In the genomic region with DNA sequence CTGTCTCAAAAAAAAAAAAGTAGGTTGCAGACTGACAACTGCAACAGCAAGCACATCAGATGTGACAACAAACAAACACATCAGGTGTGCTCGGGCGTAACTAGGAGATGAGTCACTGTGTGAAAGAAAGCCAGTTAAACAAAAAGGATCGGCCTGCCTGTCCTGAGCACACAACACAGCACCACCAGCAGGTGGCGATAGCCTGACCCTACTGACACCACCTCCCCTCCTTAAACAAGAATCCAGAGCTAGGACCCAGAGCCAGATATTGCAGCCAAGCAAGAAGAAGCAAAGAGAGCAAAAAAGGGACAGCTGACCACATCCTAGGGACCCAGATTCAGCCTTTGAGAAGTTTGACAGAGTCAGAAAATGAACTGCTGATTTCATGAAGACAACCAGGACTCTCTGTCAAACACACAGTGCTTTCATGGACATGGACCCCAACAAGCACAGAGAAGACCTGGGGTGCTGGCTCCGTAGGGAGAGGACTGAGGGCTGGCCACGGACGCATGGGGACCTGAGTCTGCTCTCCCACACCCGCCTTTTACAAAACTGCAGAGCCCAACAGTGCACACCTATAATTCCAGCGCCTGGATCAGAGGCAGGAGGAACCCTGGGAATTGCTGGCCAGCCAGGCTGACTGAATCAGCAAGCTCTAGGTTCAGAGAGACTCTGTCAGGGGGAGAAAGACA, we compare ENCODE assay signal across 8 mouse cellular contexts. TPM values are rescaled to one million over a fixed set of nuclear protein-coding genes. Genes with fewer than 3 reads are reported as not detected.
DNase-seq lines count a peak whose midpoint lies in the region; ATAC-seq and TF ChIP-seq lines count a peak whose summit lies in the region.

No protein-coding gene starts in this region.

- no peak for TF ChIP-seq EP300 in ES-Bruce4 (IDR thresholded peaks at IDR 0.05; ENCODE audit: insufficient read depth, low read depth, low read length)

- H3K27ac ChIP-seq in heart, embryonic 12.5 days (ENCODE audit: poor library complexity, severe bottlenecking) = no peak overlapping the region
- H3K27ac ChIP-seq in ES-Bruce4 (ENCODE audit: insufficient read depth, low read length) = no peak overlapping the region
- H3K27ac ChIP-seq in gastrocnemius, adult 2 months = peak overlapping the region; percentile 75
- no peak overlapping the region for H3K27ac ChIP-seq in kidney, embryonic 14.5 days (ENCODE audit: low read depth, low read length)

- H3K9ac ChIP-seq in heart, embryonic 12.5 days = no peak overlapping the region
- H3K9ac ChIP-seq in ES-Bruce4 (ENCODE audit: low read depth, poor library complexity, severe bottlenecking) = no peak overlapping the region
- H3K9ac ChIP-seq in kidney, embryonic 14.5 days (ENCODE audit: low read depth, low read length) = no peak overlapping the region

- no peaks in the 10 kb centered on the region for H3K27me3 ChIP-seq in heart, embryonic 12.5 days (replicated peaks)
- H3K27me3 ChIP-seq in ES-Bruce4 (ENCODE audit: control insufficient read depth, insufficient read depth, low read length, poor library complexity, severe bottlenecking) = no peaks in the 10 kb centered on the region
- no peaks in the 10 kb centered on the region for H3K27me3 ChIP-seq in kidney, embryonic 14.5 days (ENCODE audit: control insufficient read depth, insufficient read depth, low read length)

- WGBS in heart, embryonic 12.5 days = 50% methylated on average over 9 of the region's 9 CpGs
- 44% methylated on average over 9 of the region's 9 CpGs for WGBS in kidney, embryonic 14.5 days

- TF ChIP-seq CTCF in ES-Bruce4 (IDR thresholded peaks at IDR 0.05; ENCODE audit: low read depth, low read length) = peak; percentile 99
- peak; percentile 77 for TF ChIP-seq CTCF in gastrocnemius, adult 2 months (IDR thresholded peaks at IDR 0.05)

- DNase-seq in heart, adult 11 months = peak; percentile 97
- peak; percentile 48 for DNase-seq in c-Kit-positive CD71-positive TER-119-negative erythroid progenitor cells, embryonic 14.5 days (ENCODE audit: low read depth)
- DNase-seq in gastrocnemius, adult 2 months = peak; percentile 73
- peak; percentile 75 for DNase-seq in lung, postnatal 10 days
- peak; percentile 12 to 62 for DNase-seq in spleen, postnatal 10 days (ENCODE audit: low spot score in 2 of 2)

- peaks cover 26% of the 10 kb centered on the region for H3K4me1 ChIP-seq in heart, embryonic 12.5 days (replicated peaks)
- no peaks in the 10 kb centered on the region for H3K4me1 ChIP-seq in ES-Bruce4 (ENCODE audit: control insufficient read depth, insufficient read depth, low read length)
- H3K4me1 ChIP-seq in kidney, embryonic 14.5 days (ENCODE audit: control insufficient read depth, insufficient read depth, low read length) = no peaks in the 10 kb centered on the region

- no peak for TF ChIP-seq POLR2A in ES-Bruce4 (IDR thresholded peaks at IDR 0.05; ENCODE audit: insufficient read depth, low read length)

- H3K4me2 ChIP-seq in heart, embryonic 12.5 days = no peak overlapping the region
- H3K4me2 ChIP-seq in kidney, embryonic 14.5 days (replicated peaks; ENCODE audit: low read depth, low read length) = no peak overlapping the region

- H3K36me3 ChIP-seq in heart, embryonic 12.5 days = peaks cover 1% of the 10 kb centered on the region; the same call in 1 of the 2 replicates
- no peaks in the 10 kb centered on the region for H3K36me3 ChIP-seq in ES-Bruce4 (ENCODE audit: control insufficient read depth, insufficient read depth, low read length, poor library complexity, severe bottlenecking)
- no peaks in the 10 kb centered on the region for H3K36me3 ChIP-seq in kidney, embryonic 14.5 days (ENCODE audit: control insufficient read depth, insufficient read depth, low read length)

- intact Hi-C loops in gastrocnemius, adult 2 months (cut with DNase I) = loop anchor here (2.0 kb wide), 1 partner anchor 50 kb away; the partner anchor contains the start of gene Decr2

- H3K9me3 ChIP-seq in heart, embryonic 12.5 days (replicated peaks) = no peaks in the 10 kb centered on the region
- no peaks in the 10 kb centered on the region for H3K9me3 ChIP-seq in ES-Bruce4 (replicated peaks; ENCODE audit: control insufficient read depth, insufficient read depth, low read length, poor library complexity, severe bottlenecking)
- no peaks in the 10 kb centered on the region for H3K9me3 ChIP-seq in kidney, embryonic 14.5 days (ENCODE audit: control insufficient read depth, low read length)

- no peak overlapping the region for H3K4me3 ChIP-seq in heart, embryonic 12.5 days
- no peak overlapping the region for H3K4me3 ChIP-seq in ES-Bruce4 (ENCODE audit: low read depth, low read length)
- H3K4me3 ChIP-seq in gastrocnemius, adult 2 months = peak overlapping the region; percentile 0; the same call in 1 of the 2 replicates
- H3K4me3 ChIP-seq in kidney, embryonic 14.5 days (ENCODE audit: low read length) = no peak overlapping the region

- ATAC-seq in heart, embryonic 12.5 days (ENCODE audit: insufficient number of reproducible peaks, low FRiP score) = no peak
- ATAC-seq in kidney, embryonic 14.5 days (ENCODE audit: low FRiP score, low TSS enrichment) = 0 out of 2 replicates have a peak, but pooled peaks have one; percentile 32

RNA-seq across cellular contexts. Expression of gene Rab11fip3, which starts 28.1 kb away (rescaled TPM):
- 15.4 and 15.5 TPM in 2 replicates for polyA plus RNA-seq in heart, embryonic 12.5 days (2016; fragmentation: Nextera tagmentation; extraction: Ambion mirVana)
- 27.5 and 27.6 TPM in 2 replicates for polyA plus RNA-seq in ES-Bruce4 (2011; ENCODE audit: insufficient read depth, insufficient read length, low read depth, missing spikeins)
- 10 to 100 TPM; 76.3 to 92.0 TPM for total RNA-seq in gastrocnemius, adult 2 months (2021)
- 15.0 and 24.2 TPM in 2 replicates for polyA plus RNA-seq in kidney, embryonic 14.5 days (2014; fragmentation: Nextera tagmentation; extraction: Ambion mirVana)

RNA-seq across cellular contexts. Expression of gene Decr2, which starts 48.9 kb away (rescaled TPM):
- 33.4 and 37.1 TPM in 2 replicates for polyA plus RNA-seq in heart, embryonic 12.5 days (2016; fragmentation: Nextera tagmentation; extraction: Ambion mirVana)
- 24.3 and 26.4 TPM in 2 replicates for polyA plus RNA-seq in ES-Bruce4 (2011; ENCODE audit: insufficient read depth, insufficient read length, low read depth, missing spikeins)
- total RNA-seq in gastrocnemius, adult 2 months (2021) = 1 to 10 TPM; 2.1 to 3.0 TPM
- polyA plus RNA-seq in kidney, embryonic 14.5 days (2014; fragmentation: Nextera tagmentation; extraction: Ambion mirVana) = 24.6 and 35.1 TPM in 2 replicates

RNA-seq across cellular contexts. Expression of gene Nme4, which starts 54.1 kb away (rescaled TPM):
- 65.9 and 69.0 TPM in 2 replicates for polyA plus RNA-seq in heart, embryonic 12.5 days (2016; fragmentation: Nextera tagmentation; extraction: Ambion mirVana)
- polyA plus RNA-seq in ES-Bruce4 (2011; ENCODE audit: insufficient read depth, insufficient read length, low read depth, missing spikeins) = 110 and 115 TPM in 2 replicates
- total RNA-seq in gastrocnemius, adult 2 months (2021) = 1 to 10 TPM; 1.6 to 2.5 TPM
- polyA plus RNA-seq in kidney, embryonic 14.5 days (2014; fragmentation: Nextera tagmentation; extraction: Ambion mirVana) = 107 and 146 TPM in 2 replicates

RNA-seq across cellular contexts. Expression of gene Capn15, which starts 55.7 kb away (rescaled TPM):
- polyA plus RNA-seq in heart, embryonic 12.5 days (2016; fragmentation: Nextera tagmentation; extraction: Ambion mirVana) = 16.9 and 18.0 TPM in 2 replicates
- polyA plus RNA-seq in ES-Bruce4 (2011; ENCODE audit: insufficient read depth, insufficient read length, low read depth, missing spikeins) = 14.2 and 17.0 TPM in 2 replicates
- 1 to 10 TPM; 6.0 to 9.4 TPM for total RNA-seq in gastrocnemius, adult 2 months (2021)
- 27.1 and 35.3 TPM in 2 replicates for polyA plus RNA-seq in kidney, embryonic 14.5 days (2014; fragmentation: Nextera tagmentation; extraction: Ambion mirVana)

Comparison
In these comparisons a context has a peak if more than half of its experiments do, and no peak if none do; other contexts are left out.
1. DNase-seq: peak in every context shown above with its lines; median percentile 97 in heart, adult 11 months; 75 in lung, postnatal 10 days; 73 in gastrocnemius, adult 2 months; 48 in c-Kit-positive CD71-positive TER-119-negative erythroid progenitor cells, embryonic 14.5 days; 37 in spleen, postnatal 10 days.